23 mouse cellular contexts compared by ENCODE assay signal in genomic region chr8:11593222-11593884, GRCm38 (mm10). TPM values are rescaled to one million over a fixed set of nuclear protein-coding genes. Genes with fewer than 3 reads are reported as not detected.
DNase-seq lines count a peak whose midpoint lies in the region; ATAC-seq and TF ChIP-seq lines count a peak whose summit lies in the region.
"Had no signal": no experiment of that assay in that cellular context is flagged by ENCODE, and none has a peak within 500 bp of the region (broad histone marks: within the 10 kb centered on the region; RNA-seq: fewer than 3 reads in every experiment).

No protein-coding gene starts in this region.

- no peak for DNase-seq in heart, adult 11 months
- DNase-seq in lung, postnatal 25 days (ENCODE audit: low spot score): no peak
- no peak for DNase-seq in thymus, postnatal 4 days
- DNase-seq: adrenal gland, adult 2 months; cerebellum, adult 11 months; cerebellum, adult 9-11 months; kidney, adult 9 months; liver, embryonic 13.5 days; thymus, postnatal 14 days had no signal

- whole genome bisulfite sequencing in heart, embryonic 12.5 days: 49% methylated on average over 12 of the region's 12 CpGs
- 57% methylated on average over 12 of the region's 12 CpGs for WGBS in intestine, embryonic 15.5 days
- 46% methylated on average over 12 of the region's 12 CpGs for WGBS in intestine, postnatal 0 days
- WGBS in lung, embryonic 15.5 days: 46% methylated on average over 12 of the region's 12 CpGs
- WGBS in intestine, embryonic 16.5 days: 56% methylated on average over 12 of the region's 12 CpGs

- H3K27me3 ChIP-seq in heart, embryonic 12.5 days (replicated peaks): no peaks in the 10 kb centered on the region
- no peaks in the 10 kb centered on the region for H3K27me3 ChIP-seq in intestine, embryonic 15.5 days (replicated peaks)
- no peaks in the 10 kb centered on the region for H3K27me3 ChIP-seq in intestine, postnatal 0 days (replicated peaks; ENCODE audit: control insufficient read depth, insufficient read depth, low read length)
- no peaks in the 10 kb centered on the region for H3K27me3 ChIP-seq in lung, embryonic 15.5 days
- no peaks in the 10 kb centered on the region for H3K27me3 ChIP-seq in intestine, embryonic 16.5 days (replicated peaks; ENCODE audit: control insufficient read depth, insufficient read depth, low read length)
- H3K27me3 ChIP-seq: embryonic facial prominence, embryonic 15.5 days; forebrain, embryonic 15.5 days; liver, embryonic 13.5 days; neural tube, embryonic 15.5 days; Patski had no signal

- ATAC-seq in heart, embryonic 12.5 days (ENCODE audit: insufficient number of reproducible peaks, low FRiP score): peak; percentile 49; the same call in 1 of the 2 replicates
- ATAC-seq in intestine, embryonic 15.5 days: peak; percentile 39; the same call in 1 of the 2 replicates
- ATAC-seq in intestine, postnatal 0 days: no peak
- peak; percentile 58; the same call in 1 of the 2 replicates for ATAC-seq in lung, embryonic 15.5 days (ENCODE audit: borderline replicate concordance, extremely low read depth, low FRiP score, low TSS enrichment)
- ATAC-seq in intestine, embryonic 16.5 days: peak; percentile 55; the same call in 1 of the 2 replicates
- ATAC-seq: CD4-positive, CD25-positive, alpha-beta regulatory T cell, adult 4 months; forebrain, embryonic 15.5 days; hindbrain, postnatal 0 days; lung, postnatal 0 days; Patski had no signal

- H3K9me3 ChIP-seq in heart, embryonic 12.5 days (replicated peaks): no peaks in the 10 kb centered on the region
- H3K9me3 ChIP-seq in intestine, embryonic 15.5 days: no peaks in the 10 kb centered on the region
- no peaks in the 10 kb centered on the region for H3K9me3 ChIP-seq in intestine, postnatal 0 days (ENCODE audit: control insufficient read depth)
- no peaks in the 10 kb centered on the region for H3K9me3 ChIP-seq in lung, embryonic 15.5 days
- no peaks in the 10 kb centered on the region for H3K9me3 ChIP-seq in intestine, embryonic 16.5 days (ENCODE audit: control insufficient read depth, low read length)
- H3K9me3 ChIP-seq: embryonic facial prominence, embryonic 15.5 days; forebrain, embryonic 15.5 days; liver, embryonic 13.5 days; neural tube, embryonic 15.5 days had no signal

- no peak overlapping the region for H3K4me3 ChIP-seq in heart, embryonic 12.5 days
- no peak overlapping the region for H3K4me3 ChIP-seq in intestine, embryonic 15.5 days (replicated peaks)
- no peak overlapping the region for H3K4me3 ChIP-seq in intestine, postnatal 0 days (ENCODE audit: low read depth, low read length)
- no peak overlapping the region for H3K4me3 ChIP-seq in lung, embryonic 15.5 days
- no peak overlapping the region for H3K4me3 ChIP-seq in intestine, embryonic 16.5 days (ENCODE audit: low read length)
- H3K4me3 ChIP-seq: embryonic facial prominence, embryonic 15.5 days; forebrain, embryonic 15.5 days; left cerebral cortex, adult 2 months; liver, embryonic 13.5 days; neural tube, embryonic 15.5 days had no signal

- H3K27ac ChIP-seq in heart, embryonic 12.5 days (ENCODE audit: poor library complexity, severe bottlenecking): 0 out of 2 replicates have a peak overlapping the region, but pooled peaks have one; percentile 8
- H3K27ac ChIP-seq in intestine, embryonic 15.5 days: no peak overlapping the region
- no peak overlapping the region for H3K27ac ChIP-seq in intestine, postnatal 0 days (ENCODE audit: low read depth, low read length)
- no peak overlapping the region for H3K27ac ChIP-seq in lung, embryonic 15.5 days
- H3K27ac ChIP-seq in intestine, embryonic 16.5 days (ENCODE audit: low read length): no peak overlapping the region
- H3K27ac ChIP-seq: forebrain, embryonic 15.5 days; hindbrain, postnatal 0 days; left cerebral cortex, adult 2 months; liver, embryonic 13.5 days; neural tube, embryonic 15.5 days had no signal

- TF ChIP-seq CTCF in intestine, postnatal 0 days (IDR thresholded peaks at IDR 0.05; ENCODE audit: low read depth): no peak

- H3K4me1 ChIP-seq in heart, embryonic 12.5 days (replicated peaks): peaks cover 21% of the 10 kb centered on the region
- 0 out of 2 replicates have a peak, but pooled peaks cover 6% of the 10 kb centered on the region for H3K4me1 ChIP-seq in intestine, embryonic 15.5 days (replicated peaks)
- no peaks in the 10 kb centered on the region for H3K4me1 ChIP-seq in intestine, postnatal 0 days (replicated peaks; ENCODE audit: control insufficient read depth, insufficient read depth, low read length)
- peaks cover 8% of the 10 kb centered on the region for H3K4me1 ChIP-seq in lung, embryonic 15.5 days
- peaks cover 5% of the 10 kb centered on the region; the same call in 1 of the 2 replicates for H3K4me1 ChIP-seq in intestine, embryonic 16.5 days (ENCODE audit: control insufficient read depth, insufficient read depth, low read length)
- H3K4me1 ChIP-seq: forebrain, embryonic 15.5 days; neural tube, embryonic 15.5 days had no signal

- peak overlapping the region; percentile 28; the same call in 1 of the 2 replicates for H3K4me2 ChIP-seq in heart, embryonic 12.5 days
- H3K4me2 ChIP-seq in intestine, embryonic 15.5 days (replicated peaks): no peak overlapping the region
- no peak overlapping the region for H3K4me2 ChIP-seq in intestine, postnatal 0 days (replicated peaks; ENCODE audit: low read depth)
- no peak overlapping the region for H3K4me2 ChIP-seq in lung, embryonic 15.5 days
- no peak overlapping the region for H3K4me2 ChIP-seq in intestine, embryonic 16.5 days (ENCODE audit: low read depth, low read length)
- H3K4me2 ChIP-seq: embryonic facial prominence, embryonic 15.5 days; forebrain, embryonic 15.5 days; liver, embryonic 13.5 days; midbrain, embryonic 11.5 days; neural tube, embryonic 15.5 days had no signal

- no peak overlapping the region for H3K9ac ChIP-seq in heart, embryonic 12.5 days
- no peak overlapping the region for H3K9ac ChIP-seq in intestine, embryonic 15.5 days
- H3K9ac ChIP-seq in intestine, postnatal 0 days (ENCODE audit: low read depth, low read length): no peak overlapping the region
- no peak overlapping the region for H3K9ac ChIP-seq in lung, embryonic 15.5 days
- H3K9ac ChIP-seq in intestine, embryonic 16.5 days (ENCODE audit: low read depth, low read length): no peak overlapping the region
- H3K9ac ChIP-seq: embryonic facial prominence, embryonic 15.5 days; forebrain, embryonic 15.5 days; liver, embryonic 13.5 days; neural tube, embryonic 15.5 days had no signal

- no peaks in the 10 kb centered on the region for H3K36me3 ChIP-seq in heart, embryonic 12.5 days
- H3K36me3 ChIP-seq in intestine, embryonic 15.5 days: no peaks in the 10 kb centered on the region
- H3K36me3 ChIP-seq in intestine, postnatal 0 days (ENCODE audit: control insufficient read depth, insufficient read depth): no peaks in the 10 kb centered on the region
- H3K36me3 ChIP-seq in lung, embryonic 15.5 days: no peaks in the 10 kb centered on the region
- no peaks in the 10 kb centered on the region for H3K36me3 ChIP-seq in intestine, embryonic 16.5 days (ENCODE audit: control insufficient read depth, insufficient read depth, low read length)
- H3K36me3 ChIP-seq: embryonic facial prominence, embryonic 15.5 days; forebrain, embryonic 15.5 days; liver, embryonic 13.5 days; neural tube, embryonic 15.5 days had no signal

RNA-seq across cellular contexts. Expression of gene Ing1, which starts 38.0 kb away (rescaled TPM):
- 25.2 and 26.5 TPM in 2 replicates for polyA plus RNA-seq in heart, embryonic 12.5 days (2016; fragmentation: Nextera tagmentation; extraction: Ambion mirVana)
- polyA plus RNA-seq in intestine, embryonic 15.5 days (2015; fragmentation: Nextera tagmentation; extraction: Ambion mirVana): 34.2 and 35.0 TPM in 2 replicates
- polyA plus RNA-seq in intestine, postnatal 0 days (2015; fragmentation: Nextera tagmentation; extraction: Ambion mirVana): 19.5 and 20.2 TPM in 2 replicates
- 47.4 and 48.1 TPM in 2 replicates for polyA plus RNA-seq in lung, embryonic 15.5 days (2015; fragmentation: Nextera tagmentation; extraction: Ambion mirVana)
- 21.5 and 22.0 TPM in 2 replicates for polyA plus RNA-seq in intestine, embryonic 16.5 days (2015; fragmentation: Nextera tagmentation; extraction: Ambion mirVana)

RNA-seq across cellular contexts. Expression of gene Ankrd10, which starts 42.2 kb away (rescaled TPM):
- polyA plus RNA-seq in heart, embryonic 12.5 days (2016; fragmentation: Nextera tagmentation; extraction: Ambion mirVana): 70.6 and 71.7 TPM in 2 replicates
- 79.1 and 79.9 TPM in 2 replicates for polyA plus RNA-seq in intestine, embryonic 15.5 days (2015; fragmentation: Nextera tagmentation; extraction: Ambion mirVana)
- 24.2 and 25.5 TPM in 2 replicates for polyA plus RNA-seq in intestine, postnatal 0 days (2015; fragmentation: Nextera tagmentation; extraction: Ambion mirVana)
- polyA plus RNA-seq in lung, embryonic 15.5 days (2015; fragmentation: Nextera tagmentation; extraction: Ambion mirVana): 71.4 and 82.5 TPM in 2 replicates
- 68.9 and 73.5 TPM in 2 replicates for polyA plus RNA-seq in intestine, embryonic 16.5 days (2015; fragmentation: Nextera tagmentation; extraction: Ambion mirVana)

RNA-seq across cellular contexts. Expression of gene Cars2, which starts 42.8 kb away (rescaled TPM):
- 22.6 and 28.2 TPM in 2 replicates for polyA plus RNA-seq in heart, embryonic 12.5 days (2016; fragmentation: Nextera tagmentation; extraction: Ambion mirVana)
- 26.2 and 33.1 TPM in 2 replicates for polyA plus RNA-seq in intestine, embryonic 15.5 days (2015; fragmentation: Nextera tagmentation; extraction: Ambion mirVana)
- polyA plus RNA-seq in intestine, postnatal 0 days (2015; fragmentation: Nextera tagmentation; extraction: Ambion mirVana): 10.0 and 12.6 TPM in 2 replicates
- 23.5 and 24.3 TPM in 2 replicates for polyA plus RNA-seq in lung, embryonic 15.5 days (2015; fragmentation: Nextera tagmentation; extraction: Ambion mirVana)
- polyA plus RNA-seq in intestine, embryonic 16.5 days (2015; fragmentation: Nextera tagmentation; extraction: Ambion mirVana): 28.6 and 32.5 TPM in 2 replicates
